Mouse (Mus musculus): ENCODE measurements around the gene Tbx22.

Gene Tbx22

DNA sequence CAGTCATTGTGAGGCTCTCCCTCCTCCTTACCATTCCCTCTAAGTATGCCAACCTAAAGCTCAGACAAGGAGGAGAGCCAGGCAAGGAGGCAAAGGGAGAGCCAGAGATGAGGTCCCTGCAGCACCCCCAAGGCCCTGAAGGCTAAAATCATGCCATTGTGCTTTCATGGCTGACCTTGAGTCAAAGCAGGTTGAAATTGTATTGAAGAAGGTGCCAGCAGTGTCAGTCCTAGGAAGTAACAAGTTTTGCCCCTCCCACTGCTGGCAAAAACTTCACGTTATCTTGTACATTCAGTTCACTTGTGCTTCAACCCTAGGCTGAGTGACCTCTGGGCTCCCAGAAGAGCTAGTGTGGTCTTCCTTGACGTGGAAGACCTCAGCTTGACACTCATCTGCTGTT lies at the start of gene Tbx22:
Tbx22 (plus strand) TSS at position 301 of the 400 bp plus-strand sequence.
- DNase-seq (ENCODE audit: low read depth, low spot score): no peak

GRCm38 (mm10) chrX:107668677-107669076 lies 913 bp downstream of the Tbx22 start:
- no peak for DNase-seq (ENCODE audit: low read depth, low spot score)

GRCm38 (mm10) chrX:107679203-107679602 lies 11.4 kb downstream of the Tbx22 start:
- DNase-seq (ENCODE audit: low read depth, low spot score): no peak

GRCm38 (mm10) chrX:107708584-107708983 lies 40.8 kb downstream of the Tbx22 start:
- DNase-seq (ENCODE audit: low read depth, low spot score): no peak

DNA sequence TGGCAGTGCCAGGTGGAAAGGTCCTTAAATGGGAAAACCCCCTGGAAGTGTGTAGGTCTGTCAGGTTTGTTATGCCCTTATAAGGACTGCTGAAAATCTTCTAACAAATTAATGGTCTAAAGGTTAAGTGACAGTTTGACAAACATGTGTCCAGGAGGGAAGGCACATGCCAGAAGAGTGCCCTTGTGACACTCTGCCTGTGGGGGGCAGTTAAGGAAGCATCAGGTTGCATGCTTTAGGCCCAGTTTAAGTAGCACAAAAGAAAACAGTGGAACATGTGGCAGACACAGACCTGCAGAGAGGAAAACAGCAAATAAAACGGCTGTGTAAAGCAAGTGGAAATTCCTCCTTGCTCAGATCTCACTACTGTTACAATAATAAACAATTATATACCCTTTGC lies 55.8 kb downstream of the Tbx22 start:
- DNase-seq (ENCODE audit: low read depth, low spot score): no peak

Data from embryo, embryonic 11.5 days (tissue).